Mouse (Mus musculus): ENCODE results near the gene Pdcd1lg2. TPM values are rescaled to one million over a fixed set of nuclear protein-coding genes. Genes with fewer than 3 reads are reported as not detected.

The Pdcd1lg2 gene
- total RNA-seq, 2 experiments from 2014 or later = not detected

- no peak for DNase-seq
Observed at GRCm38 (mm10) chr19:29419946-29420345, 9.2 kb downstream of the Pdcd1lg2 start.

GRCm38 (mm10) chr19:29420397-29420796 is 9.7 kb downstream of the Pdcd1lg2 start:
- no peak for DNase-seq

GRCm38 (mm10) chr19:29422013-29422645 is 11.4 kb downstream of the Pdcd1lg2 start:
- no peak for DNase-seq

GRCm38 (mm10) chr19:29422796-29423195 is 12.1 kb downstream of the Pdcd1lg2 start:
- DNase-seq = no peak

GRCm38 (mm10) chr19:29430516-29430915 is 19.8 kb downstream of the Pdcd1lg2 start:
- no peak for DNase-seq

- no peak for DNase-seq
Observed at GRCm38 (mm10) chr19:29430953-29431352, 20.2 kb downstream of the Pdcd1lg2 start.

- no peak for DNase-seq
Observed at GRCm38 (mm10) chr19:29436793-29437479, 26.2 kb downstream of the Pdcd1lg2 start.

- DNase-seq = no peak
Observed at GRCm38 (mm10) chr19:29437849-29438248, 27.1 kb downstream of the Pdcd1lg2 start.

- no peak for DNase-seq
Observed at GRCm38 (mm10) chr19:29439242-29439641, 28.5 kb downstream of the Pdcd1lg2 start.

GRCm38 (mm10) chr19:29442492-29442891 is 31.8 kb downstream of the Pdcd1lg2 start:
- no peak for DNase-seq

- no peak for DNase-seq
Observed at GRCm38 (mm10) chr19:29444364-29444763, 33.6 kb downstream of the Pdcd1lg2 start.

GRCm38 (mm10) chr19:29448373-29448772 is 37.7 kb downstream of the Pdcd1lg2 start:
- no peak for DNase-seq

- no peak for DNase-seq
Observed at GRCm38 (mm10) chr19:29450376-29450775, 39.7 kb downstream of the Pdcd1lg2 start.

GRCm38 (mm10) chr19:29454141-29454601 is 43.5 kb downstream of the Pdcd1lg2 start:
- DNase-seq = no peak

GRCm38 (mm10) chr19:29455156-29455555 is 44.4 kb downstream of the Pdcd1lg2 start:
- DNase-seq = no peak

GRCm38 (mm10) chr19:29457982-29458381 is 47.3 kb downstream of the Pdcd1lg2 start:
- DNase-seq = no peak

GRCm38 (mm10) chr19:29462462-29462861 is 51.7 kb downstream of the Pdcd1lg2 start:
- DNase-seq = no peak

GRCm38 (mm10) chr19:29463645-29464395 is 53.1 kb downstream of the Pdcd1lg2 start:
- DNase-seq = no peak

- DNase-seq = no peak
Observed at GRCm38 (mm10) chr19:29466819-29467218, 56.1 kb downstream of the Pdcd1lg2 start.

- DNase-seq = peak; percentile 75
Observed at GRCm38 (mm10) chr19:29468941-29469685, 58.4 kb downstream of the Pdcd1lg2 start.

- no peak for DNase-seq
Observed at GRCm38 (mm10) chr19:29469686-29470254, 59.1 kb downstream of the Pdcd1lg2 start.

- DNase-seq = peak; percentile 77
Observed at GRCm38 (mm10) chr19:29470652-29471051, 59.9 kb downstream of the Pdcd1lg2 start.
